ENCODE assay signal across 8 mouse cellular contexts in genomic region chr4:141871909-141872308, GRCm38 (mm10). TPM values are rescaled to one million over a fixed set of nuclear protein-coding genes. Genes with fewer than 3 reads are reported as not detected.
DNase-seq lines count a peak whose midpoint lies in the region; ATAC-seq lines count a peak whose summit lies in the region.
"Had no signal": no experiment of that assay in that cellular context is flagged by ENCODE, and none has a peak within 500 bp of the region (broad histone marks: within the 10 kb centered on the region; RNA-seq: fewer than 3 reads in every experiment).

No protein-coding gene starts in this region.

- no peaks in the 10 kb centered on the region for H3K9me3 ChIP-seq in lung, embryonic 15.5 days
- no peaks in the 10 kb centered on the region for H3K9me3 ChIP-seq in embryonic facial prominence, embryonic 13.5 days
- no peaks in the 10 kb centered on the region for H3K9me3 ChIP-seq in intestine, embryonic 15.5 days
- H3K9me3 ChIP-seq in midbrain, embryonic 11.5 days (ENCODE audit: control insufficient read depth, low read length): no peaks in the 10 kb centered on the region

- WGBS in lung, embryonic 15.5 days: 39% methylated on average over 9 of the region's 9 CpGs
- 51% methylated on average over 9 of the region's 9 CpGs for WGBS in embryonic facial prominence, embryonic 13.5 days
- WGBS in intestine, embryonic 15.5 days: 55% methylated on average over 9 of the region's 9 CpGs
- WGBS in midbrain, embryonic 11.5 days: 59% methylated on average over 9 of the region's 9 CpGs

- DNase-seq in lung, postnatal 10 days: no peak
- no peak for DNase-seq in midbrain, embryonic 11.5 days (ENCODE audit: low spot score, missing footprints)
- no peak for DNase-seq in urinary bladder, postnatal 14 days (ENCODE audit: low spot score)
- no peak for DNase-seq in adrenal gland, postnatal 25 days

- peak overlapping the region; percentile 98 for H3K4me2 ChIP-seq in lung, embryonic 15.5 days
- H3K4me2 ChIP-seq in embryonic facial prominence, embryonic 13.5 days: peak overlapping the region; percentile 7; the same call in 1 of the 2 replicates
- H3K4me2 ChIP-seq in intestine, embryonic 15.5 days (replicated peaks): peak overlapping the region; percentile 95
- H3K4me2 ChIP-seq in midbrain, embryonic 11.5 days: peak overlapping the region; percentile 8; the same call in 1 of the 2 replicates

- peak overlapping the region; percentile 18 for H3K4me3 ChIP-seq in lung, embryonic 15.5 days
- H3K4me3 ChIP-seq in embryonic facial prominence, embryonic 13.5 days: no peak overlapping the region
- peak overlapping the region; percentile 74 for H3K4me3 ChIP-seq in intestine, embryonic 15.5 days (replicated peaks)
- H3K4me3 ChIP-seq in midbrain, embryonic 11.5 days (ENCODE audit: low read depth, low read length): no peak overlapping the region
- H3K4me3 ChIP-seq: myocyte had no signal

- H3K4me1 ChIP-seq in lung, embryonic 15.5 days: peaks cover 72% of the 10 kb centered on the region
- peaks cover 45% of the 10 kb centered on the region for H3K4me1 ChIP-seq in embryonic facial prominence, embryonic 13.5 days
- H3K4me1 ChIP-seq in intestine, embryonic 15.5 days (replicated peaks): peaks cover 70% of the 10 kb centered on the region
- peaks cover 31% of the 10 kb centered on the region for H3K4me1 ChIP-seq in midbrain, embryonic 11.5 days (ENCODE audit: control insufficient read depth, insufficient read depth, low read length)

- peaks cover 6% of the 10 kb centered on the region; the same call in 1 of the 2 replicates for H3K27me3 ChIP-seq in lung, embryonic 15.5 days
- H3K27me3 ChIP-seq in embryonic facial prominence, embryonic 13.5 days: peaks cover 14% of the 10 kb centered on the region
- no peaks in the 10 kb centered on the region for H3K27me3 ChIP-seq in intestine, embryonic 15.5 days (replicated peaks)
- H3K27me3 ChIP-seq in midbrain, embryonic 11.5 days (ENCODE audit: control insufficient read depth, insufficient read depth, low read length): no peaks in the 10 kb centered on the region

- no peak for ATAC-seq in lung, embryonic 15.5 days (ENCODE audit: borderline replicate concordance, extremely low read depth, low FRiP score, low TSS enrichment)
- no peak for ATAC-seq in embryonic facial prominence, embryonic 13.5 days (ENCODE audit: insufficient number of reproducible peaks, insufficient read depth, low FRiP score, low TSS enrichment, low read depth)
- ATAC-seq in intestine, embryonic 15.5 days: no peak
- no peak for ATAC-seq in midbrain, embryonic 11.5 days (ENCODE audit: low FRiP score)

- H3K9ac ChIP-seq in lung, embryonic 15.5 days: peak overlapping the region; percentile 33; the same call in 1 of the 2 replicates
- H3K9ac ChIP-seq in embryonic facial prominence, embryonic 13.5 days: 0 out of 2 replicates have a peak overlapping the region, but pooled peaks have one; percentile 44
- H3K9ac ChIP-seq in intestine, embryonic 15.5 days: peak overlapping the region; percentile 36
- H3K9ac ChIP-seq in midbrain, embryonic 11.5 days (ENCODE audit: low read length): 0 out of 2 replicates have a peak overlapping the region, but pooled peaks have one; percentile 2

- H3K27ac ChIP-seq in lung, embryonic 15.5 days: peak overlapping the region; percentile 70
- no peak overlapping the region for H3K27ac ChIP-seq in embryonic facial prominence, embryonic 13.5 days
- peak overlapping the region; percentile 88 for H3K27ac ChIP-seq in intestine, embryonic 15.5 days
- no peak overlapping the region for H3K27ac ChIP-seq in midbrain, embryonic 11.5 days (ENCODE audit: low read depth, low read length)

- 0 out of 2 replicates have a peak, but pooled peaks cover 3% of the 10 kb centered on the region for H3K36me3 ChIP-seq in lung, embryonic 15.5 days
- H3K36me3 ChIP-seq in embryonic facial prominence, embryonic 13.5 days: 0 out of 2 replicates have a peak, but pooled peaks cover 5% of the 10 kb centered on the region
- H3K36me3 ChIP-seq in intestine, embryonic 15.5 days: no peaks in the 10 kb centered on the region
- no peaks in the 10 kb centered on the region for H3K36me3 ChIP-seq in midbrain, embryonic 11.5 days (ENCODE audit: control insufficient read depth, insufficient read depth, low read length)

RNA-seq across cellular contexts. Expression of gene Efhd2, which starts 2.8 kb away (rescaled TPM):
- 102 TPM in 2 replicates for polyA plus RNA-seq in lung, embryonic 15.5 days (2015; fragmentation: Nextera tagmentation; extraction: Ambion mirVana)
- 51.2 and 52.0 TPM in 2 replicates for polyA plus RNA-seq in embryonic facial prominence, embryonic 13.5 days (2015; fragmentation: Nextera tagmentation; extraction: Ambion mirVana)
- 136 and 138 TPM in 2 replicates for polyA plus RNA-seq in intestine, embryonic 15.5 days (2015; fragmentation: Nextera tagmentation; extraction: Ambion mirVana)
- polyA plus RNA-seq in midbrain, embryonic 11.5 days (2014; fragmentation: Nextera tagmentation; extraction: Ambion mirVana): 34.7 and 36.3 TPM in 2 replicates
- total RNA-seq in adrenal gland, postnatal 25 days (2021): 20.9 and 30.8 TPM in 2 replicates

RNA-seq across cellular contexts. Expression of gene Ctrc, which starts 25.8 kb away (rescaled TPM):
- polyA plus RNA-seq in lung, embryonic 15.5 days (2015; fragmentation: Nextera tagmentation; extraction: Ambion mirVana): not detected in 2 replicates
- not detected in 2 replicates for polyA plus RNA-seq in embryonic facial prominence, embryonic 13.5 days (2015; fragmentation: Nextera tagmentation; extraction: Ambion mirVana)
- 0.45 and 0.97 TPM in 2 replicates for polyA plus RNA-seq in intestine, embryonic 15.5 days (2015; fragmentation: Nextera tagmentation; extraction: Ambion mirVana)
- polyA plus RNA-seq in midbrain, embryonic 11.5 days (2014; fragmentation: Nextera tagmentation; extraction: Ambion mirVana): not detected in 2 replicates
- total RNA-seq in adrenal gland, postnatal 25 days (2021): not detected in 2 replicates
- polyA plus RNA-seq: myocyte had no signal

RNA-seq across cellular contexts. Expression of gene Cela2a, which starts 45.9 kb away (rescaled TPM):
- 2.1 TPM in 1 of 2 replicates, not detected in the other for polyA plus RNA-seq in lung, embryonic 15.5 days (2015; fragmentation: Nextera tagmentation; extraction: Ambion mirVana)
- 0.25 TPM in 1 of 2 replicates, not detected in the other for polyA plus RNA-seq in embryonic facial prominence, embryonic 13.5 days (2015; fragmentation: Nextera tagmentation; extraction: Ambion mirVana)
- polyA plus RNA-seq in intestine, embryonic 15.5 days (2015; fragmentation: Nextera tagmentation; extraction: Ambion mirVana): 131 and 571 TPM in 2 replicates
- not detected in 2 replicates for polyA plus RNA-seq in midbrain, embryonic 11.5 days (2014; fragmentation: Nextera tagmentation; extraction: Ambion mirVana)
- total RNA-seq in adrenal gland, postnatal 25 days (2021): 0.52 TPM in 1 of 2 replicates, not detected in the other
- polyA plus RNA-seq: myocyte had no signal

Comparison
In these comparisons a context has a peak if more than half of its experiments do, and no peak if none do; other contexts are left out.
1. H3K27ac ChIP-seq: peak in lung, embryonic 15.5 days (single experiment) and intestine, embryonic 15.5 days (single experiment); none in embryonic facial prominence, embryonic 13.5 days (single experiment) and midbrain, embryonic 11.5 days (single experiment).
2. H3K4me2 ChIP-seq: peak in every context shown above with its lines; median percentile 98 in lung, embryonic 15.5 days; 95 in intestine, embryonic 15.5 days; 8 in midbrain, embryonic 11.5 days; 7 in embryonic facial prominence, embryonic 13.5 days.
3. H3K4me3 ChIP-seq: peak in lung, embryonic 15.5 days (single experiment) and intestine, embryonic 15.5 days (single experiment); none in embryonic facial prominence, embryonic 13.5 days (single experiment) and midbrain, embryonic 11.5 days (single experiment).
4. RNA of gene Cela2a, which starts 45.9 kb away (polyA plus RNA-seq): 131 to 571 TPM in intestine, embryonic 15.5 days; 2.1 TPM in lung, embryonic 15.5 days, 0.25 TPM in embryonic facial prominence, embryonic 13.5 days and not detected in midbrain, embryonic 11.5 days; every median in the first group is over 10 times any median in the second.
5. Peak in every context shown above with its lines, with median percentiles within 50 percentile points of each other: H3K9ac ChIP-seq.